Mouse (Mus musculus) skeletal muscle tissue, adult 2 months (tissue): ENCODE measurements around the gene Radil.
A peak's percentile ranks its signal among the peaks of the same experiment; 100 is the strongest.

Experiments
- DNase-seq: peaks from one replicate; pipeline ENCODE4 v3.0.0-alpha.2; 2012; ENCODE audit warnings: low read depth, low spot score

Gene Radil

DNA sequence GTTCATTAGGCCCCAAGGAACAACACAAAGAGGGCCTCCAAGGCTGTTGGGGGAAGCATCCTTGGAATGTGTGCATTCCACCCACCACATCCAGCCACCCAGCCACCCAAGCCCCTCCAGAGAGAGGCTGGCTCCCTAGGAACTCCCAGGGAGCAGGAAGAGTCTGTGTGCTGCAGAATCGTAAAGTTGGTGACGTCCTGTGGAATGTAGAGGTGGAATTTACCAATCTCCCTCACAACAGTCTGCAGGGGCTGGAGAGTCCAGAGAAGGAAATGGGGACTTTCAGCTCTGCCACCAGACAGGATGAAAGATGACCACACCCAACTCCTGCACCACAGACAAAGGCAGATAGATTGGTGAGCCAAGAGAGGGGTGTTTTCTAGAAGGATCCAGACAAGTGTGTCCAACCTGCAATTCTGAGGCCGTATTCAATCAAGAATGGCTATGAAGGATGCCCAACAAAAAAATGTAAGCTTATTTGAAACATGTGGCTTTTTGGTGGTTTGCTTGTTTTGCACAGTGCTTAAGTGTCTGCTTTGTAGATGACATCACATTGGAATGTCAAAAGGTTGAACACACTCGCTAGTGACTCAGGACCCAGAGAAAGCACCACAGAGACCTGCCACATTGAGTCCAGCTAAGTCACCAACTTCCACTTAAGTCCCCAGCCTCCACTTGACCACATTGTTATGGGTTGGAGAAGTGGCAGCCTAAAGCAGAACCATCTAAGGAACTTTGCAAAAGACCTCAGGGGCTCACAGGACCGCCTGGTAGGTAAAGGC, 5.7 kb downstream of the Radil start:
- no peak for DNase-seq

DNA sequence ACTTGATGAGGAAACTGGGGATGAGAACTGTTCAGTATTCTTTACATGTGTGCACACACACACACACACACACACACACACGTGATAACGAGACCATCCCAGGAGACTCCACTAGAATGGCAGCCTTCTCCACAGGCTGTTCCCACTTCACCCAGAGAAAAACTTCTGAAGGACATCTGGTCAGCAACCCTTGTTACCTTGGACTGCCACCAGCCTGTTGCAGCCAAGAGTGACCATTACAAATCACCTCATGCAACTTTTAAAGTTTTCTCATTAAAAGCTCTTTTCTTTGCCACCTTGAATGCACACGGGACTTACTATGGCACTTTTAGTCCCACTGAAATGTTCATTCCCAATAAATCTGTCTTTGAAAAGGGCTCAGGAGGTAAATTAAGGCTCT, 13.6 kb downstream of the Radil start:
- no peak for DNase-seq

DNA sequence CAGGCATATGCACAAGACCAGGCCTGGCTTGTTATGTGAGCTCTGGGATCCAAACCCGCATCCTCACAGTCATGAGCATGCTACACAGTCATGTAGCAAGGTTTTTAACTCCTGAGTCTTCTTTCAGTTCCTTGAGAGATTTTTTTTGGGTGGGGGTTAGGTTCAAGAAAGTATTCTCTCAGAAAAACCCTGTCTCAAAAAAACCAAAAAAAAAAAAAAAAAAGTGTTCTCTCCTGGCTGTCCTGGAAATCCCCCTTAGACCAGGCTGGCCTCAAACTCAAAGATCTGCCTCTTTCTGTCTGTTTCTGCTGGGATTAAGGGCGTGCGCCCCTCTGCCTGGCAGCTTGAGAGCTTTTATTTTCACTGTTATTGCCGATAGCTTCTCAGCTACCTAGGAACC, 15.5 kb downstream of the Radil start:
- no peak for DNase-seq

DNA sequence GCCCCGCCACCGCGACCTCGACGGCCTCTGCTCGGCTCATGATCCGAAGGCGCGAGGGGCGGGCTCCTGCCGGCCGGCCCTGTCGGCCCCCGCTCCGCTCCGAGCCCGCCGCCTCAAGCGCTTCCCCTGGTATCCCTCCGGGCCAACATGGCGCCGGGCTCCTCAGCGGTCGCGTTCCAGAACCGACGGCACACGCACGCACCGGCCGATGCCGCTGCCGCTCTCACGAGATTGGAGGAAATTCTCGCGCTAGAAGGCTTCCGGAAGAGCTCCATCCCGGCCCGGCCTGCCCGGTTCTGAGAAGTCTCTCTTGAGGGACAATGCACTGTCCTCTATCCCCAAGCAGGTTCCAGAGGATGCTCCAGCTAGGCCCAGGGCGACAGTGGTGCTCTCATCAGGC, 21.0 kb downstream of the Radil start, which contains the start of gene Papolb:
Papolb (minus strand) TSS at position 162 of the 400 bp plus-strand sequence.
- no peak for DNase-seq

DNA sequence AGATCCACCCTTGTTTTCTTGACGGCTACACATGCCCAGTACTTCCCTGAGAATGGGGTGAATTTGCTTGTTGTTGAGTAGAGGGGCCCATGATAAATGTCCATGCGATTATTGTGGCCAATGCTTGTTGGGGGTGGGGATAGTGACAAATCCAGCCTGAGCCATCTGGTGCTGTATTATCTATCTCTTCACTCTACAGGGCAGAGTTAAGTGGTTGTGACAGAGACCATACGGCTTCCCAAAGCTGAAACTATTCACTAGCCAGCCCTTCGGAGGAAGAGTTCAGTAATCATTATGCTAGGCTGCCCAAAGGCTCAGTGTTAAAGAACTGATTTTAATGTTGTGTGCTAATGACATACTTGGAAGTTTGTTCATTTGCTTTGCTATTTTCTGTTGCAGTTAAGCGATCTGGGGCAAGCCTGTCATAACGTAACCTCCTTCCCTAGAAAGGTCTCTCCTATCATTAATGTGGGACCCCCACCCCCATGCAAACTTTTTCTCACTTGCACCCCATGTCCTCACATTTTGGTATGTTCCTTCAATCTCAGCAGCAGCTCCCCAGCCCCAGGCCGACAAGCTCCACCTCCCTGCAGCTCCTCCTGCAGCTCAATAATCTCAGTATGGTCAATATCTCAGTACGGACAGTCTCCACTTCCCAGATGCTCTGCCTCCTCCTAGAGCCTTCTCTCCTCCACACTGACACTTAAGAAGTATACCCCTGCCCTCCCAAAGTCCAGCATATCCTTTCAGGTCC, 26.0 kb downstream of the Radil start:
- no peak for DNase-seq

DNA sequence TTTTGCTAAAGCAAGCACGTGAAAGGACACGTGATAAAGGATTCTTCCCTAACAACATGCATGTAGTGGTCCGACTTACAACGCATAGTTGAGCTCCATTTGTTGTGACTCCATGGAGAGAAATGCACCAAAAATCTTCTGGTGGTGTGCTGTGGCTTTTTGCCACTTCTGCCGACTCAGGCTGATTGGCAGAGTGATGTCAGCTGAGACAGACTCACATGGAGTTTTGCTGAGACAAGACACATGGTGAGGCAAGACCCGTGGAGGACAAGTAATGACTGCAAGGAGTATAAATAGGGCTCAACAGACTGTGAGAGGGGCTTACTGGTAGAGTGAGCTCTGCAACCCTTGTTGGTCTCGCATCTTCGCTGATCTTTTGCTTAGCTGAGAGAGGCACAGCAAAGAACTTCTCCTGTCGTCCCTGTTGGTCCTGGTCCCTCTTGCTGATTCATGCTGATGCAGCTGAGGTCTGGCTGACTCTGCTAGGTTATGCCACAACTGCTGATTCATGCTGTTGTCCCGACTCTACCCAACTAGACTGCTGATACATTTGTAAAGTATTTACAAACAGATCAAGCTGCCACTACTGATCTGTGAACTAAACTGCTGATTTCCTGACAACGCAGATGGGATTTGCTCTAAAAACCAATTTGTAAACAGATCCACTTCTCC, 29.6 kb downstream of the Radil start:
- no peak for DNase-seq

DNA sequence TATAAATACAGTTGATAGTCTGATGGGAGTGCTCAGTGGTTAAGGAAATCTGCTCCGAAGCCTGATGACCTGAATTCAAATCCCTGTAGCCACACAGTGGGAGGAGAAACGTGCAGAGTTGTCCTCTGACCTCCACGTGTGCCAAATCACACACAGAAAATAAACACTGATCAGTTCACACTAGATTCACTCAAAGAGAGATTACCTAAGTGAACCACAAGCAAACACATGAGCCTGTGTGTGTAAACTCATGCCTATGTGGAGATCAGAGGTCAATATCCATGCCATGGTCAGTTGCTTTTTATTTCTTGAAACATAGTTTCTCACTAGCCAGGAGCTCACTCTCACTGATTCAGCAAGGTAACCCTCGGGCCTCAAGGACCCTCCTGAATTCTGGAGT, 30.5 kb downstream of the Radil start:
- no peak for DNase-seq

DNA sequence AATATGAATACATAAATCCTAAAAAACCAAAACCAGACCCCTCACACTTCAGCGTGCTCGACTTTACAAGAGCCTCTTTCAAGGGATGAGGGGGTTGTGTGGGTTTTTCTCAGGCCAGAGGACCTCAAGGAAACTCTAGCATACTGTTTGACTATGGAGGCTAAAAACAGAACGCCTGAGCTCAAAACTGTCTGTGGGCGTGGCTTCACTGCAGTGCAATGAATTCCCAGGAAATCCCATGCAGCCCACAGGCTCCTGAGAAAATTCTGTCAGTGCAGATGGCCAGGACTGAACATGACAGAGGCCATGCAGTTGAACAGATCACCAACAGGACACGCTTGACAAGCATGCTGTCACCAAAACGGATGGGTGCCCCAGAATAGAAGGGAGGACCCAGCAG, 31.9 kb downstream of the Radil start:
- no peak for DNase-seq

DNA sequence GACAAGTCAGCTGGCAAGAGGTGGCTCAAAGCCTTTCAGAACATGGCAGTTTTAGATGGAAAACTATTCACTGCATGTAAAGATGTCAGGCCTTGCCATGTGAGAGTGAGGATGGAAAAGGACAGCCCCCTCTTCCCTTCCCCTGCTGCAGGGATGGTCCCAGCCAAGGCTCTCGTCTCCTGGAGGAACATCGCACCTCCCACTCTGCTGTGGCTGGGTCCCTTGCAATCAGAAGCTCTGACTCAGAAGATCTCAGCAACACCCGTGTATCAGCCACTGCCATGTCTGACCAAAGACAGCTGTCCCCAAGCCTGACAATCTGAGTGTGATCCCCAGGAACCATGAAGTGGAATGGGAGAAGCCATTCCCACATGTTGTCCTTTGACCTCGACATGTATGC, 38.8 kb downstream of the Radil start:
- no peak for DNase-seq

DNA sequence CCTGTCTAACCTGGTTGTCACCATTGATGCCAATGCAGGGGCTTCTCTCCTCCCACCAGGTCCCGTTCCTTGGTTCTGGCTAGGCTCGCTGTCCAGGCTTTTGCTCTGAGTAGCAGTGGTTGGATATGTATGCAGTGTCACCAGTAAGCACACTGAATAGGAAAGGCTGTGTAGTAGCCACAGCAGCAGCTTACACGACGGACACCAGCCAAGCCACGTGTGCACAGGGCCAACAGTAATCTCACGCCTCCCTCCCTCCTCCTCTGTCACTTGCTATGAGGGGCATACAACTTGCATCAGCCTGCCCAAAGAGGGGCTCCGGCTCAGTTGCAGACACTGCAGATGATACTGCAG, 40.9 kb downstream of the Radil start:
- no peak for DNase-seq

DNA sequence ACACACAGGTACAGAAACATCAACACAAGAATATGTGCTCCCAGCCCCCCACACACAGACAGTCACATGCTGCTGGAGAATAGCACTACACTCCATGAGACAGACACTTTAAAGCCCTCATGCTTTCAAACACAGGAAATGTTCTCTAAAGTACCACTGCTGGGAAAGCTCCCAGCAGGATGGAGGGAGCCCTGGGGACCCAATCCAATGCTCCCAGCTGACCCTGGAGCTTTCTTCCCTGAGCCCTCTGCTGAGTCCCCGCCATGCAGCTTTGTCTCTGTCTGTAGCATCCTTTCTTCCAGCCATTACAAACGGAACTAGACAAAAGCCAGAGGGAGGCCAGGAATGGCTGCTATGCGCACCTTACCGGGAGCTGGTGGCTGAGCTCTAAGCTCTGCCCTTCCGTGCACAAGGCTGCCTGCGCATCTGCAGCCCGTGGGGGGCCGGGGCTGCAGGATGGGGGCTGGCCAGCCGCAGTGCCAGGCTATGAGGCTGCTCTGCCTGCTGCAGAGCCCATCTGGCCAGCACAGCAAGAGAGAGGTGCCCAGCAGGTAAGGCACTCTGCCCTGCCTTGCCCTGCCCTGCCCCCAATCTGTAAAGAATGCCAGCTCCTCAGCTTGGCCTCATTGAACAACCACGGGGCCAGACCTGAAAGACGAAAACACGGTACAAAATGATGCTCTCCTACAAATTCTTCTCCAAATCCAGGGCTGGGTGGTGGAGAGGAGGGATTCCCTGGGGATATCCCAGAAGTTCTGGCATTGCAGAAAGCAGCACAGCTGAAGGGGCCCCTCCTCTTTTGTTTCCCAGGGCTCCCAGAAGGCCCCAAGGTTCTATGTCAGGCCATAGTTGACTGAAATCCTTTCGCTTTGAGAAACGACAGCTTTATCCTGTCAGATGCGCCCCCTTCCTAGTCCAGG, 41.5 kb downstream of the Radil start:
- no peak for DNase-seq

DNA sequence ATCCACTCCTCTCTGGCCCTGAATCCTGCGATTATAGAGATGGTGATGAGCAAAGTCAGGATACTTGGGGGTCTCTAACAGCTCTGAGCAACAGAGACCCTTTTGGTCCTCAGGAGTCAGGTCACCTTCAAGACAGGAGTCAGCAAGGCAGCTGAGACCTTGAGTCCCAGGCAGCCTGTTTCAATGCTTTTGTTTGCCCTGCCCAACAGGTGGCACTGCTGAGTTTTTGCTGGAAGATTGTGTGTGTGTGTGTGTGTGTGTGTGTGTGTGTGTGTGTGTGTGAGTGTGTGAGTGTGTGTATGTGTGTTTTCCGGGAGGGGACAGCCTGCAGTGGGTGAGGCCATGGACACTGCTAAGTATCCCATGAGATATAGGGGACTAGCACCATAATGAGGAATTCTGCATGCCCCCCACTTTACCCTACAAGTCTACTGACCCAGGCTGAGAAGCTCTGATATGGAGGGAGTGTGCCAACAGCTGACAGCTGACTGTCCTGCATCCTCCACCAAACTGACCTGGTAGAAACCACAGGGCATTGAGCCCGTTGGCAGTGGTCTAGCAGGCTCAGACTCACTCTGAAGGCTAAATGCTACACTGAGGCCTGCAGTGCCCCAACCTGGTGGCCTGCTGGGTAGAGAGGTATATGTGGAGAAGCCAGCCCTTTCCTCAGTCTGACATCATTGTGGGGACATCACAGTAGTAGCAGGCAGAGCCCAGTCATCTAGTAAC, 45.0 kb downstream of the Radil start:
- no peak for DNase-seq

DNA sequence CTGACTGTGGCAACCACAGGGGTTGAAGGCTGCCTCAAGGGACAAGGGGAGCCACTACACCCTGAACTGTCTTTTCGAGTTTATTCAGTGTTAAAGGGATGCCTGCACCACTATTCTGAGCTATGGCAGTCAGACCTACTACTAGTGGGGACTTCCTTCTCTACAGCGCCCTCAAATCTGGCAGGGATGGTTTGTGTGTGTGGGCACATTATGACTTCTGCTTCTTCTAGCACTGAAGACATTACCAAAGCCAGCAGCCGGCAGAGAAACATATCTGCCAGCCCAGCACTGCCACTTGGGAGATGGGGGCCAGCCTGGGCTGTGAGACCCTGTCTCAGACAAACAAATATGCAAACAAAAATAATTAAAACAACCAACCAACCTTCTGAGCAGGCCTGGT, 46.7 kb downstream of the Radil start:
- DNase-seq: no peak

DNA sequence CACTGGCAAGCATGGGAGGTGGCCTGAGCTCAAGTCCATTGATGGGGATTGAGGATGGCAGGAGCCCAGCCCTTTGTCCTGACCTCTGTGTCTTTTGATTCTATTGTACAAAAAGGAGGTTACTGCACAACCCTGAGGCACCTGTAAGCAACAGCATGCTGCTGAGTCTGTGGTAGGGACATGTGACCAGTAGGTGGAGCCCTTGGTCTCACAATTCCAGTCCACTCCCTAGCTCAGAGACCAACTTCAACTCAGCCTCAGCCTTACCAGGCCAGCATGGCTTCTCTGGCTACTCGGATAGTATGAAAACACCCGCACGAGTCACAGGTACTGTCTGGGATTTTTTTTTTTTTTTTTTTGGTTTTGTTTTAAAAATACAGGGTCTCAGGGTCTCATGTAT, 48.5 kb downstream of the Radil start:
- DNase-seq: peak; percentile 83

DNA sequence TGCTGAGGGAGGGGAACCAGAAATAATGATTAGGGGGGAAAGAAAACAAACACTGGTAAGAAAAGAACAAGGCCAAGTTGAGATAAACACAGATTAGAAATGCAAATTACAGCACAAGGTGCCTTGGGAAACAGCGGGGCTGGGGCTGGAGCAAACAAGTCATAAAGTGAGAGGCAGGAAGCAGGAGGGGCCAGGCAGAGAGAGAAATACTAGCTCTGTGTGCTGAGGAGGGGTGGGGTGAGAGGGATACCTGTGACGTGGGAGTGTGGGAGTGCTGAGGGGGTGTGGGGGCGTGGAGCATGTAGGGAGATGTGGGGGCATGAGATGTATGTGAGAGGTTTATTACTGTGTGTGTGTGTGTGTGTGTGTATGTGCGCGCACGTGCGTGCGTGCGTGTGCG, 50.0 kb downstream of the Radil start:
- DNase-seq: no peak

DNA sequence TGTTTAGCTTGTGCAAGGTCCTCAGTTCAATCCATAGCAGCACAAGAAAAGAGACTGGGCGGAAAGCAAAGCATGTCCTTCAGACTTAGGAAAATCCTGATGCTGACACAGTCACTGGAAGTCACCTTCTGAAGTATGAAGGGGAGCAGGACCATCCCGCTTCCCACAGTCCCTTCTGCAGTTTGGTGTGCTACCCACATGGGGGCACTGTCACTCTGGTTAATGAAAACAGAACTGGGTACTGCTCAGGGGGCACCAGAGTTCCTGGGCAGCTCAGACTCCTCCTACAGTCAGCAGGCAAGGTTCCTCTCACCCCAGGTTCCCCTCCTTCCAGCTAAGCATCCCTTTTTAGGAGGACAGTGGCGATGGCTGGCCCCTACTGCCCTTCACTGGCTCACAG, 51.9 kb downstream of the Radil start:
- DNase-seq: no peak

DNA sequence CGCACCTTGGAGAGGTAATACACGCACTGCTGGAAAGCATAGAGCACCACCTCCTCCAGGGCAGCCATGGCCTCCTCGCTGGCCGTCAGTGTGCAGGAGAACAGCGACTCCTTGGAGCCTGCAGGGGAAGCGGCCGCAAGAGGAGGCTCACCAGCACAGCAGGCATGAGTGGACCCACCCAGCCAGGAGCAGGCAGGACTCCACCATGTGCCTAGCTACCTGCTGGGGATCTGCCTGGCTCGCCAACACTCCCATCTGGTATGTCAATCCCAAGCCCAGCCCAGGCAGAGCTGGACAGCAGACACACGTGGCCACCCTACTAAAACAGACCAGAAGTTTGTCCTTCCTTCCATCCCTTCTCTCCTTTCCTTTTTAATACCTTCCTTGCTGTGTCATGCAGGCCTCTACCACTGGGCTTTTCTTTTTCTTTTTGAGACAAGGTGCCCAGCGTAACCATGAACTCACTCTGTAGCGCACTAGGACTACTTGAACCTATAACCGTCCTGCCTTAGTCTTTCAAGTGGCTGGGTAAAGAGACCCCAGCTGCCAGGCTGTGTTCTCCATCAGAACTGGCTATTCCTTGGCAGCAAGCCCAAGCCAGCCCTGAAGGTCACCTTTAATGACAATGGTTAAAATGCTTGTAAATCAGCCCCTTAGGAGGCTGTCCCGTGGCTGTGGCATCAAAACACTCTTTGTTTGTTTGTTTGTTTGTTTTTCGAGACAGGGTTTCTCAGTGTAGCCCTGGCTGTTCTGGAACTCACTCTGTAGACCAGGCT, 55.4 kb downstream of the Radil start:
- no peak for DNase-seq

DNA sequence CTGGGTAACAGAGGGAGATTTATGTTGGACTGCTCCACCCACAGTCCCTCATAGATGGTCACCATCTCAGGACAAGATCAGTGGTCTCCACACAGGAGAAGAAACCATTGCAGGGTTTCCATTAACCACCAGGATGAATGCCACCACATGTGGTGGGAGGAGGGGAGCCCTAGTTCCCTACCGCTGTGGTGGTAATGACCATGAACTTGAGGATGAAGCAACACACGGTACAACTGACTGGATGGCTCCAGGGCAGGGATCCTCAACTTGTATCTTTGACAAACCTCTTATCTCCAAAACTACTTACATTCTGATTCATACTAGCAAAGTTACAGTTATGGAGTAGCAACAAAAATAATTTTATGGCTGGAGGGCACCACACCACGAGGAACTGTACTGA, 57.6 kb downstream of the Radil start:
- no peak for DNase-seq

DNA sequence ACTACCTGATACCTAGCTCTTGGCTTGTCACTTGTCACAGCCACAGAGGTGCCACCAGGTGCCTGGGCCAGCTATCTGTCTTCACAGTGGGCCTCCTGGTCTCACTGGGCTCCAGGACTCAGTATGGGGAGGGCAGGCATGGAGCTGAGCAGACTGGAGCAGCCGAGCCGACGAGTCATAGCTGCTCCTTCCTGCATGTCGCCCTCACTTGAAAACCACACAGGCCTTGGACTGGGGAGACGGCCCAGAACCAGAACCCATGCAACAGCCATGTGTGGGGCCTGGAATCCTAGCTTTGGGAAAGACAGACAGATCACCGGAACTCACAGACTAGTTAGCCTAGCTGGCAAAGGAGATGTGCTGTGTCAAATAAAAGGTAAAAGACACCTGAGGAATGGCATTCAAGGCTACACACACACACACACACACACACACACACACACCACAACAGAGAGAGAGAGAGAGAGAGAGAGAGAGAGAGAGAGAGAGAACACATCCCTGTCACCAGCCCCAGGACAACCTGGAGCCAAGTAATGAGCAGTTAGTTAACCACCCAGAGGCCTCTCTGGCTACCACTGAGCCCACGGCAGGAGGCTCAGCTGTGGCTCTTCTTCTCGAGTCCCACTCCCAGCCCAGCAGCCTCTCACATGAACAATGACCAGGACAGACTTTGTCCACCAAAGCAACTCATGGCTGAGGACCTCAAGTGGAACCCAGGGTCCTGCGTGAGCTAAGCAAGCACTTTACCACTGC, 60.8 kb downstream of the Radil start:
- no peak for DNase-seq

DNA sequence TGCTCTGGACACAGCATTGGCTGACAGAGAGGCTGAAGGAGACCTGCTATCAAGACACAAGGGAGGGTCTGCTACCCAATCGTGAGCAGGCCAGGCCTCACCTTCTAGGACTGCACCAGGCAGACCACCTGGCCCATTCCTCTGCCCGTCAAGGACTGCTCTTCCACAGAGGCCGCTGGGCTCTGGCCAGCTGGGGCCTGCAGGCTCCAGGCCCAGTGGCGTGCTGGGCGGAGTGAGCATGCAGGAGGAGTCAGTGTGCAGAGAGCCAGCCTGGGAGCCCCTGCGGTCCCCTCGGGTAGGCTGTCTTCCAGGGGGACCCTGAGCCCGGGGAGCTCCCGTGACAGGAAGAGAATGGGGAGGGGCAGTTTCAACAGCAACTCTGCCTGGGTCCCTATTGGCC, 64.2 kb downstream of the Radil start:
- no peak for DNase-seq
